Mouse (Mus musculus) activated CD4-positive, CD25-positive, alpha-beta regulatory T cell (primary cell): ENCODE data around the gene Ttyh1. TPM values are rescaled to one million over a fixed set of nuclear protein-coding genes. Genes with fewer than 3 reads are reported as not detected.

Source experiments
- polyA plus RNA-seq, 2 experiments: library from polyadenylated mRNA; unstranded; fragments of 100-300 nt; shearing (Covaris generic); gene quantifications; one replicate each; pipeline ENCODE4 v1.2.1; 2017

Ttyh1 gene
- 1 to 10 TPM in 1 of 2 experiments, under 1 TPM in 1; 0.21 to 1.2 TPM for polyA plus RNA-seq

GRCm38 (mm10) chr7:4119344-4119902, at the start of gene Ttyh1:
TSS of gene Ttyh1 (plus strand) at chr7:4119408.

GRCm38 (mm10) chr7:4136771-4137531, 17.7 kb downstream of the Ttyh1 start, which contains the start of gene Leng8:
TSS of gene Leng8 (plus strand) at chr7:4137039.

GRCm38 (mm10) chr7:4150059-4150541, 30.9 kb downstream of the Ttyh1 start, which contains the start of gene Leng9:
TSS of gene Leng9 (minus strand) at chr7:4150374.

GRCm38 (mm10) chr7:4164090-4164910, 45.1 kb downstream of the Ttyh1 start, which contains the start of gene Cdc42ep5:
TSS of gene Cdc42ep5 (minus strand) at chr7:4164860.

Other genes starting within 250 kb of the Ttyh1 start
- gene Gm14548, start 221.3 kb upstream of the Ttyh1 start, polyA plus RNA-seq: under 1 TPM; 0.16 to 0.26 TPM
- not detected for gene Lilra6, start 203.9 kb upstream of the Ttyh1 start, polyA plus RNA-seq
- 1 to 10 TPM; 5.8 to 6.6 TPM for gene Lair1, start 56.2 kb upstream of the Ttyh1 start, polyA plus RNA-seq
- 100 to 1,000 TPM; 107 to 134 TPM for gene Leng8, start 17.6 kb downstream of the Ttyh1 start, polyA plus RNA-seq
- 1 to 10 TPM; 6.1 to 6.4 TPM for gene Leng9, start 31.0 kb downstream of the Ttyh1 start, polyA plus RNA-seq
- not detected for gene Cdc42ep5, start 45.5 kb downstream of the Ttyh1 start, polyA plus RNA-seq
- under 1 TPM in 1 of 2 experiments, not detected in 1; 0.48 TPM for gene Lilra5, start 118.3 kb downstream of the Ttyh1 start, polyA plus RNA-seq
- not detected for gene Ncr1, start 218.3 kb downstream of the Ttyh1 start, polyA plus RNA-seq